Comparison of ENCODE assay signal across 9 mouse cellular contexts in the genomic region with DNA sequence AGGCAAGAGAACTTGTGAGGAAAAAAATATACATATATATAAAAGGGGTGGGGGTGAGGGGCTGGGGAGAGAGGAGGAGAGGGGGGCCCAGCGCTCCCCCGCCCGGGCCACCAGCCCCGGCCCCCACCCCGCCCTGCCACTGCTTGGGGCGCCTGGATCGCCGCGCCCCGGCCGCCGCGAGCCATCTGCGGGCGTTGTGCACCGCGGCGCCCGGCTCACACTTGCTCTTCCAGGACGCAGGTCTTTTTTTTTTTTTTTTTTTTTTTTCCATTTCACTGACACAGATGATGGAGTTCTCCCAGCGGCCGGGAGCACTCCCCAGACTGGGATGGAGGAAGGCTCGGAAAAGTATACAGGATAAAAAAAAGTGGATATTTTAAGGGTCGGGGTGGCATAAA. TPM values are rescaled to one million over a fixed set of nuclear protein-coding genes. Genes with fewer than 3 reads are reported as not detected.
DNase-seq lines count a peak whose midpoint lies in the region; ATAC-seq and TF ChIP-seq lines count a peak whose summit lies in the region.
"Had no signal": no experiment of that assay in that cellular context is flagged by ENCODE, and none has a peak within 500 bp of the region (broad histone marks: within the 10 kb centered on the region; RNA-seq: fewer than 3 reads in every experiment).

No protein-coding gene starts in this region.

- DNase-seq in gastrocnemius, adult 2 months: no peak
- no peak for DNase-seq in gastrocnemius, postnatal 25 days
- no peak for DNase-seq in CH12.LX (ENCODE audit: extremely low read depth)
- DNase-seq in urinary bladder, adult 18-20 months (ENCODE audit: low spot score in 2 of 2): no peak
- DNase-seq in gastrocnemius, postnatal 4 days (ENCODE audit: low spot score in 2 of 2): no peak
- DNase-seq in gastrocnemius, adult 18-20 months (ENCODE audit: low spot score): no peak
- DNase-seq: spleen, adult 18-20 months had no signal

- dilution Hi-C loops in CH12.LX (cut with MboI; ENCODE audit: extremely low pct_ligation_motif_present, extremely low pct_unique_long_range_greater_than_20kb, low sequenced_read_pairs): no loop called here

- TF ChIP-seq CTCF in gastrocnemius, adult 2 months (IDR thresholded peaks at IDR 0.05): no peak
- TF ChIP-seq CTCF in CH12.LX (conservative IDR thresholded peaks at IDR 0.05 in 1 of 2, IDR thresholded peaks at IDR 0.05 in 1 of 2; ENCODE audit: low read depth in 2 of 2, low read length in 2 of 2): no peak

- H3K4me1 ChIP-seq in CH12.LX (ENCODE audit: control insufficient read depth in 1 of 2, insufficient read depth in 2 of 2): peaks cover 0 to 14% of the 10 kb centered on the region in 2 experiments; a peak in 2 of 4 replicates
- peaks cover 45% of the 10 kb centered on the region for H3K4me1 ChIP-seq in forebrain, embryonic 16.5 days (replicated peaks; ENCODE audit: control insufficient read depth, insufficient read depth, low read length)
- peaks cover 5% of the 10 kb centered on the region for H3K4me1 ChIP-seq in liver, embryonic 15.5 days (replicated peaks)

- no peak for TF ChIP-seq RAD21 in CH12.LX (IDR thresholded peaks at IDR 0.05; ENCODE audit: low read depth, low read length)

- TF ChIP-seq POLR2A in CH12.LX (IDR thresholded peaks at IDR 0.05; ENCODE audit: low read depth, low read length): no peak

- intact Hi-C loops in gastrocnemius, adult 2 months (cut with DNase I): no loop called here

- in situ Hi-C loops in CH12.LX (cut with MboI; ENCODE audit: low pct_ligation_motif_present, low pct_unique_long_range_greater_than_20kb, low sequenced_read_pairs): no loop called here

- peaks cover 49% of the 10 kb centered on the region for H3K27me3 ChIP-seq in CH12.LX (replicated peaks)
- H3K27me3 ChIP-seq in forebrain, embryonic 16.5 days (replicated peaks; ENCODE audit: control insufficient read depth, insufficient read depth, low read length): peaks cover 10% of the 10 kb centered on the region
- H3K27me3 ChIP-seq in liver, embryonic 15.5 days: peaks cover 85% of the 10 kb centered on the region

- H3K27ac ChIP-seq in gastrocnemius, adult 2 months: peak overlapping the region; percentile 89
- H3K27ac ChIP-seq in CH12.LX (ENCODE audit: insufficient read depth, low read depth): no peak overlapping the region
- H3K27ac ChIP-seq in forebrain, embryonic 16.5 days (ENCODE audit: low read length): peak overlapping the region; percentile 71; the same call in 1 of the 2 replicates
- H3K27ac ChIP-seq in liver, embryonic 15.5 days (replicated peaks): peak overlapping the region; percentile 76

- peak; percentile 34 for ATAC-seq in forebrain, embryonic 16.5 days
- peak; percentile 14; the same call in 1 of the 2 replicates for ATAC-seq in liver, embryonic 15.5 days (ENCODE audit: insufficient read depth)

- H3K4me2 ChIP-seq in CH12.LX (ENCODE audit: insufficient read depth, low read depth, poor library complexity, severe bottlenecking): peak overlapping the region; percentile 90
- H3K4me2 ChIP-seq in forebrain, embryonic 16.5 days (ENCODE audit: low read length): peak overlapping the region; percentile 81
- peak overlapping the region; percentile 60 for H3K4me2 ChIP-seq in liver, embryonic 15.5 days

- no peaks in the 10 kb centered on the region for H3K36me3 ChIP-seq in CH12.LX (replicated peaks in 1 of 2; ENCODE audit: control insufficient read depth in 1 of 2, insufficient read depth in 1 of 2, low read length in 1 of 2)
- no peaks in the 10 kb centered on the region for H3K36me3 ChIP-seq in forebrain, embryonic 16.5 days (ENCODE audit: control insufficient read depth, insufficient read depth)
- no peaks in the 10 kb centered on the region for H3K36me3 ChIP-seq in liver, embryonic 15.5 days (replicated peaks)

- TF ChIP-seq EP300 in CH12.LX (IDR thresholded peaks at IDR 0.05; ENCODE audit: low read length): no peak

- WGBS in forebrain, embryonic 16.5 days: 0% methylated on average over 24 of the region's 24 CpGs
- under 1% methylated on average over 22 of the region's 24 CpGs for WGBS in liver, embryonic 15.5 days (ENCODE audit: insufficient replicate concordance)

- peak overlapping the region; percentile 89 for H3K4me3 ChIP-seq in gastrocnemius, adult 2 months
- peak overlapping the region in 2 of 3 experiments; percentile 51 to 70 for H3K4me3 ChIP-seq in CH12.LX (replicated peaks in 1 of 3; ENCODE audit: low read depth in 2 of 3, low read length in 2 of 3, poor library complexity in 1 of 3)
- H3K4me3 ChIP-seq in forebrain, embryonic 16.5 days (replicated peaks; ENCODE audit: low read length): peak overlapping the region; percentile 70
- H3K4me3 ChIP-seq in liver, embryonic 15.5 days (replicated peaks): peak overlapping the region; percentile 57

- no peaks in the 10 kb centered on the region for H3K79me2 ChIP-seq in CH12.LX (replicated peaks; ENCODE audit: control insufficient read depth, extremely low read depth, insufficient read depth, poor library complexity, severe bottlenecking)

- H3K9me3 ChIP-seq in CH12.LX (replicated peaks; ENCODE audit: low read length): peaks cover 16% of the 10 kb centered on the region
- no peaks in the 10 kb centered on the region for H3K9me3 ChIP-seq in forebrain, embryonic 16.5 days (ENCODE audit: control insufficient read depth, low read length)
- H3K9me3 ChIP-seq in liver, embryonic 15.5 days (replicated peaks): no peaks in the 10 kb centered on the region

- H3K9ac ChIP-seq in CH12.LX (ENCODE audit: insufficient read depth, low read depth): no peak overlapping the region; the same call in 1 of the 2 replicates
- peak overlapping the region; percentile 64 for H3K9ac ChIP-seq in forebrain, embryonic 16.5 days (replicated peaks; ENCODE audit: low read depth, low read length)
- H3K9ac ChIP-seq in liver, embryonic 15.5 days: peak overlapping the region; percentile 39; the same call in 1 of the 2 replicates

TF ChIP-seq in CH12.LX, 34 proteins besides CTCF, POLR2A, EP300 and RAD21:
- TF ChIP-seq HCFC1 (IDR thresholded peaks at IDR 0.05; ENCODE audit: low read depth, low read length) (no peak), KAT2A (IDR thresholded peaks at IDR 0.05; ENCODE audit: insufficient replicate concordance, low read length) (no peak), MXI1 (IDR thresholded peaks at IDR 0.05; ENCODE audit: low read depth, low read length) (no peak), ZNF384 (IDR thresholded peaks at IDR 0.05; ENCODE audit: low read depth, low read length) (peak; percentile 12; the same call in 1 of the 2 replicates)

RNA-seq across cellular contexts. Expression of a gene that starts 0.3 kb away (rescaled TPM):
- total RNA-seq in gastrocnemius, adult 2 months (2021): 1 to 10 TPM; 3.7 to 4.6 TPM
- 1 to 10 TPM; 2.6 to 3.8 TPM for total RNA-seq in gastrocnemius, postnatal 25 days (2021)
- total RNA-seq in CH12.LX (2012; rRNA removed) (0.04 TPM in 2 replicates), CH12.LX (2014; rRNA removed) (not detected in 2 replicates)
- polyA plus RNA-seq in CH12.LX (2012; ENCODE audit: insufficient read length, low read depth): 0.12 and 0.27 TPM in 2 replicates
- 8.1 and 9.4 TPM in 2 replicates for polyA plus RNA-seq in forebrain, embryonic 16.5 days (2015; fragmentation: Nextera tagmentation; extraction: Ambion mirVana)
- 5.2 and 6.1 TPM in 2 replicates for polyA plus RNA-seq in liver, embryonic 15.5 days (2015; fragmentation: Nextera tagmentation; extraction: Ambion mirVana)
- total RNA-seq in gastrocnemius, postnatal 4 days (2021): 10 to 100 TPM; 12.2 to 14.9 TPM
- 1 to 10 TPM; 2.1 to 3.0 TPM for total RNA-seq in gastrocnemius, adult 18-20 months (2021)
